Mouse (Mus musculus) megakaryocyte, embryonic 14.5 days (primary cell): ENCODE measurements at regions not wholly inside any gene's neighbourhood (a gene's known extent, or its start where the extent isn't known, plus 50 kb on each side); places are given as distances from the start of the nearest gene placed in this dataset.

Experiments
- FLI1 ChIP-seq: IDR thresholded peaks from 2 replicates; pipeline ENCODE4 v1.6.1; 2012; ENCODE audit warnings: low read length, inconsistent platforms, mixed read lengths
- GATA1 ChIP-seq: IDR thresholded peaks from 3 replicates; pipeline ENCODE4 v1.6.1; 2012; ENCODE audit warnings: mixed read lengths, low read length, inconsistent platforms, borderline replicate concordance

GRCm38 (mm10) chr2:117724066-117724465, 381.3 kb upstream of the Rasgrp1 start:
- TF ChIP-seq GATA1, result no peak
- TF ChIP-seq FLI1, result no peak
